Mouse (Mus musculus) megakaryocyte, embryonic 14.5 days (primary cell): Measurements from ENCODE around the gene Gdpd3.

ENCODE experiments used
- FLI1 ChIP-seq: IDR thresholded peaks from 2 replicates; pipeline ENCODE4 v1.6.1; 2012; ENCODE audit warnings: low read length, inconsistent platforms, mixed read lengths
- GATA1 ChIP-seq: IDR thresholded peaks from 3 replicates; pipeline ENCODE4 v1.6.1; 2012; ENCODE audit warnings: mixed read lengths, low read length, inconsistent platforms, borderline replicate concordance

DNA sequence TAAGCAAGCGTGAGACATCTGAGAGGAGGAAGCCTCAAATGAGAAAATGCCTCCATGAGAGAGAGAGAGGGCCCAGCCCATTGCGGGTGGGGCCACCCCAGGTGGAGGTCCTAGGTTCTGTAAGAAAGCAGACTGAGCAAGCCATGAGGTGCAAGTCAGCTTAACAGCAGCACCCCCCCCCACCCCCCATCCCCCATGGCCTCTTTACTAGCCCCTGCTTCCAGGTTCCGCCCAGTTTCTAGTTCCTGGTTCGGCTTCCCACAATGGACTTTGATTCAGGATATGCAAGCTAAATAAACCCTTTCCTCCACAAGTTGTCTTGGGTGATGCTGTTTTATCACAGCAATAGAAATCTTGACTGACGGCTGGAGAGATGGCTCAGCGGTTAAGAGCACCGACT is 17.3 kb upstream of the Gdpd3 start:
- TF ChIP-seq GATA1: no peak
- no peak for TF ChIP-seq FLI1
